In the genomic region with DNA sequence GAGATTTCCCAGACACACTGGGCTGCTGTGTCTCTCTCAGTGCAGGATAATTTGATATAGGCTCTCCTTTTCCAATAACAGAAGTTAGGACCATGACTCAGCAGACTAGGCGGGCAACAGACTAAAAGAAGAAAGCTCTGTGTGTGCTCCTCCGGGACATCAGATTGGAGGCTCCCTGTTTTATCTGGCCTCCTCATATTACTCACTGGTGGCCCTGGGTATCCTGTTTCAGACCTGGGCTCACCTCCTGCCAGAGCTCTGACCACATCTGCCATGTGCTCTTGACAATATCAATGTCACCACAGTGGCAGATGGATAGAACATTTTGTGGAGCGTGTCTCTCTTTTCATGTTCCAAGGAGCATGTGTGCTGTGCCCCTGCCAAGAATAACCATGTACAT, we compare ENCODE assay signal across 8 mouse cellular contexts.
DNase-seq lines count a peak whose midpoint lies in the region; TF ChIP-seq lines count a peak whose summit lies in the region.

No protein-coding gene starts in this region.

- no peak overlapping the region for H3K4me3 ChIP-seq in thymus, adult 2 months (ENCODE audit: control insufficient read depth, insufficient read depth, low read length)

- intact Hi-C loops in heart, postnatal 25 days (cut with DNase I), result loop anchor here (5.0 to 10.0 kb wide), 2 partner anchors 308 to 440 kb away; a partner anchor contains a TSS

- DNase-seq in adrenal gland, adult (ENCODE audit: inconsistent age in 2 of 2, low spot score in 1 of 2), result peak; percentile 15 to 47
- DNase-seq in adrenal gland, postnatal 25 days, result no peak
- peak; percentile 1 for DNase-seq in 3T3-L1 (ENCODE audit: low read depth, low spot score)
- peak; percentile 52 for DNase-seq in gastrocnemius, adult 8-10 months (ENCODE audit: low spot score in 2 of 2)
- peak; percentile 1 for DNase-seq in heart, postnatal 25 days (ENCODE audit: low spot score)
- DNase-seq in lung, postnatal 4 days, result no peak
- no peak for DNase-seq in thymus, adult 2 months
- DNase-seq in cerebellum, adult 11-12 months, result no peak

- WGBS in thymus, adult 2 months, result 91% methylated on average over 3 of the region's 3 CpGs

- TF ChIP-seq CTCF in thymus, adult 2 months (IDR thresholded peaks at IDR 0.05; ENCODE audit: borderline replicate concordance, control insufficient read depth, extremely low read depth, insufficient read depth, low read length, poor library complexity), result no peak

- no peak overlapping the region for H3K27ac ChIP-seq in thymus, adult 2 months (ENCODE audit: control insufficient read depth, insufficient read depth, low read length)

- no peaks in the 10 kb centered on the region for H3K4me1 ChIP-seq in thymus, adult 2 months (replicated peaks; ENCODE audit: control insufficient read depth, insufficient read depth, low read length)

- no peaks in the 10 kb centered on the region for H3K27me3 ChIP-seq in thymus, adult 2 months (ENCODE audit: control insufficient read depth, insufficient read depth, low read length)

- H3K36me3 ChIP-seq in thymus, adult 2 months (ENCODE audit: control insufficient read depth, insufficient read depth, low read length), result no peaks in the 10 kb centered on the region

- no peak for TF ChIP-seq POLR2A in thymus, adult 2 months (IDR thresholded peaks at IDR 0.05; ENCODE audit: control insufficient read depth, extremely low read depth, insufficient read depth, low read length, poor library complexity)

Comparison
In these comparisons a context has a peak if more than half of its experiments do, and no peak if none do; other contexts are left out.
1. DNase-seq: peak in adrenal gland, adult (2 of 2), 3T3-L1 (single experiment), gastrocnemius, adult 8-10 months (2 of 2) and heart, postnatal 25 days (single experiment); none in adrenal gland, postnatal 25 days (single experiment), lung, postnatal 4 days (0 of 2), thymus, adult 2 months (single experiment) and cerebellum, adult 11-12 months (single experiment).